Mouse (Mus musculus) hindbrain, embryonic 11.5 days (tissue): ENCODE measurements around the gene Ptbp3. TPM values are rescaled to one million over a fixed set of nuclear protein-coding genes. Genes with fewer than 3 reads are reported as not detected.

Experiments
- ATAC-seq: fragments of 200-750 bp; cut with Nextera tagmentation; 2 replicates; pipeline ENCODE4 v1.8.0; 2017; ENCODE audit warnings: mild to moderate bottlenecking, moderate TSS enrichment, moderate library complexity; ENCODE audit not compliant: low FRiP score
- DNase-seq: peaks from one replicate; pipeline ENCODE4 v3.0.0-alpha.2; 2015; ENCODE audit warnings: low spot score
- H3K27ac ChIP-seq: fragments of 300-500 bp; sonication (generic); 2 replicates; pipeline ENCODE4 v1.5.1; 2014; ENCODE audit warnings: mild to moderate bottlenecking, low read depth, low read length
- H3K27me3 ChIP-seq: fragments of 300-500 bp; sonication (generic); 2 replicates; pipeline ENCODE4 v1.6.1; 2014; ENCODE audit warnings: mild to moderate bottlenecking, low read length, moderate library complexity, mixed read lengths; ENCODE audit not compliant: control insufficient read depth, insufficient read depth
- H3K36me3 ChIP-seq: fragments of 300-500 bp; sonication (generic); 2 replicates; pipeline ENCODE4 v1.6.1; 2014; ENCODE audit warnings: mild to moderate bottlenecking, low read length, moderate library complexity, mixed read lengths; ENCODE audit not compliant: control insufficient read depth, insufficient read depth
- H3K4me1 ChIP-seq: fragments of 300-500 bp; sonication (generic); replicated peaks from 2 replicates; pipeline ENCODE4 v1.6.1; 2014; ENCODE audit warnings: low read length, mixed read lengths; ENCODE audit not compliant: control insufficient read depth, insufficient read depth
- H3K4me2 ChIP-seq: fragments of 300-500 bp; sonication (generic); replicated peaks from 2 replicates; pipeline ENCODE4 v1.6.1; 2014; ENCODE audit warnings: mild to moderate bottlenecking, low read depth, low read length
- H3K4me3 ChIP-seq: fragments of 300-500 bp; sonication (generic); 2 replicates; pipeline ENCODE4 v1.5.1; 2014; ENCODE audit warnings: low read depth, low read length
- H3K9ac ChIP-seq: fragments of 300-500 bp; sonication (generic); 2 replicates; pipeline ENCODE4 v1.6.1; 2014; ENCODE audit warnings: low read depth, low read length
- H3K9me3 ChIP-seq: fragments of 300-500 bp; sonication (generic); 2 replicates; pipeline ENCODE4 v1.6.1; 2016; ENCODE audit warnings: low read length; ENCODE audit not compliant: control insufficient read depth
- WGBS: fragments of 180-500 bp; shearing (Covaris S2); extraction: QIAGEN DNeasy Blood & Tissue Kit; methylation state at CpG from one replicate; pipeline ENCODE4 v1.1.7; 2014; 5-methylcytosine and 5-hydroxymethylcytosine counted together
- polyA plus RNA-seq: library from polyadenylated mRNA; unstranded; fragments of >200 nt; fragmentation: Nextera tagmentation; extraction: Ambion mirVana; gene quantifications from 2 replicates; pipeline ENCODE4 v1.2.1, GENCODE M21; 2014

Gene Ptbp3
- polyA plus RNA-seq, 1 experiment from 2014 or later, result 40.2 TPM

- Histone ChIP-seq H3K27ac (no peak overlapping the region), H3K4me1 (no peaks in the 10 kb centered on the region), H3K4me3 (no peak overlapping the region), H3K4me2 (no peak overlapping the region), H3K36me3 (no peaks in the 10 kb centered on the region), H3K27me3 (no peaks in the 10 kb centered on the region), H3K9me3 (no peaks in the 10 kb centered on the region), H3K9ac (no peak overlapping the region)
- DNase-seq (no peak), ATAC-seq (no peak)
- WGBS, result 60% methylated on average over 2 of the region's 2 CpGs
These were observed 93.7 kb downstream of the Ptbp3 start for GRCm38 (mm10) chr4:59455465-59455864.

- Histone ChIP-seq H3K36me3 (no peaks in the 10 kb centered on the region), H3K4me3 (no peak overlapping the region), H3K9ac (no peak overlapping the region), H3K9me3 (no peaks in the 10 kb centered on the region), H3K4me1 (no peaks in the 10 kb centered on the region), H3K27ac (no peak overlapping the region), H3K4me2 (no peak overlapping the region), H3K27me3 (no peaks in the 10 kb centered on the region)
- DNase-seq (no peak), ATAC-seq (no peak)
- 81% methylated on average over 3 of the region's 3 CpGs for WGBS
These were observed 95.1 kb downstream of the Ptbp3 start for GRCm38 (mm10) chr4:59454046-59454445.

- no peak for DNase-seq
- Histone ChIP-seq H3K9ac (no peak overlapping the region), H3K4me2 (no peak overlapping the region), H3K4me3 (no peak overlapping the region), H3K27me3 (no peaks in the 10 kb centered on the region), H3K9me3 (no peaks in the 10 kb centered on the region), H3K36me3 (no peaks in the 10 kb centered on the region), H3K27ac (no peak overlapping the region), H3K4me1 (no peaks in the 10 kb centered on the region)
- WGBS, result 86% methylated on average over 8 of the region's 8 CpGs
- no peak for ATAC-seq
These were observed 96.6 kb downstream of the Ptbp3 start for GRCm38 (mm10) chr4:59452503-59452933.

GRCm38 (mm10) chr4:59450906-59451305, 98.3 kb downstream of the Ptbp3 start:
- no peaks in the 10 kb centered on the region for H3K4me1 ChIP-seq
- ATAC-seq (no peak), DNase-seq (no peak)
- no peak overlapping the region for H3K4me3 ChIP-seq
- H3K4me2 ChIP-seq, result no peak overlapping the region
- 91% methylated on average over 3 of the region's 3 CpGs for WGBS
- H3K9ac ChIP-seq, result no peak overlapping the region
- no peaks in the 10 kb centered on the region for H3K27me3 ChIP-seq
- no peaks in the 10 kb centered on the region for H3K9me3 ChIP-seq
- H3K27ac ChIP-seq, result no peak overlapping the region
- no peaks in the 10 kb centered on the region for H3K36me3 ChIP-seq

- WGBS, result 80% methylated on average over 6 of the region's 6 CpGs
- Histone ChIP-seq H3K4me2 (no peak overlapping the region), H3K9me3 (no peaks in the 10 kb centered on the region), H3K4me1 (no peaks in the 10 kb centered on the region), H3K9ac (no peak overlapping the region), H3K4me3 (no peak overlapping the region), H3K27ac (no peak overlapping the region), H3K36me3 (no peaks in the 10 kb centered on the region), H3K27me3 (no peaks in the 10 kb centered on the region)
- DNase-seq (no peak), ATAC-seq (no peak)
These were observed 98.8 kb downstream of the Ptbp3 start for GRCm38 (mm10) chr4:59450234-59450854.

- 74% methylated on average over 1 of the region's 1 CpGs for WGBS
- no peak overlapping the region for H3K4me3 ChIP-seq
- H3K9ac ChIP-seq, result no peak overlapping the region
- H3K27ac ChIP-seq, result no peak overlapping the region
- H3K4me2 ChIP-seq, result no peak overlapping the region
- ATAC-seq (no peak), DNase-seq (no peak)
- H3K9me3 ChIP-seq, result no peaks in the 10 kb centered on the region
- H3K4me1 ChIP-seq, result no peaks in the 10 kb centered on the region
- H3K27me3 ChIP-seq, result no peaks in the 10 kb centered on the region
- H3K36me3 ChIP-seq, result no peaks in the 10 kb centered on the region
These were observed 101.9 kb downstream of the Ptbp3 start for GRCm38 (mm10) chr4:59447296-59447695.

GRCm38 (mm10) chr4:59445516-59445915, 103.6 kb downstream of the Ptbp3 start:
- Histone ChIP-seq H3K4me1 (no peaks in the 10 kb centered on the region), H3K9me3 (no peaks in the 10 kb centered on the region), H3K27me3 (no peaks in the 10 kb centered on the region; the same call in 1 of the 2 replicates), H3K4me3 (no peak overlapping the region), H3K27ac (no peak overlapping the region), H3K9ac (no peak overlapping the region), H3K4me2 (no peak overlapping the region), H3K36me3 (no peaks in the 10 kb centered on the region)
- ATAC-seq (no peak), DNase-seq (no peak)
- 73% methylated on average over 6 of the region's 6 CpGs for WGBS

GRCm38 (mm10) chr4:59444994-59445393, 104.2 kb downstream of the Ptbp3 start:
- Histone ChIP-seq H3K4me2 (no peak overlapping the region), H3K9me3 (no peaks in the 10 kb centered on the region), H3K4me3 (no peak overlapping the region), H3K27me3 (no peaks in the 10 kb centered on the region; the same call in 1 of the 2 replicates), H3K4me1 (no peaks in the 10 kb centered on the region), H3K36me3 (no peaks in the 10 kb centered on the region), H3K27ac (no peak overlapping the region), H3K9ac (no peak overlapping the region)
- WGBS, result 90% methylated on average over 3 of the region's 3 CpGs
- DNase-seq, result no peak
- ATAC-seq, result no peak

GRCm38 (mm10) chr4:59444085-59444484, 105.1 kb downstream of the Ptbp3 start:
- no peaks in the 10 kb centered on the region for H3K4me1 ChIP-seq
- H3K27ac ChIP-seq, result no peak overlapping the region
- DNase-seq (no peak), ATAC-seq (no peak)
- H3K9me3 ChIP-seq, result no peaks in the 10 kb centered on the region
- peaks cover 2% of the 10 kb centered on the region; the same call in 1 of the 2 replicates for H3K27me3 ChIP-seq
- H3K4me3 ChIP-seq, result no peak overlapping the region
- H3K9ac ChIP-seq, result no peak overlapping the region
- H3K36me3 ChIP-seq, result no peaks in the 10 kb centered on the region
- 82% methylated on average over 4 of the region's 4 CpGs for WGBS
- H3K4me2 ChIP-seq, result no peak overlapping the region
